ENCODE assay signal across 24 mouse cellular contexts in the genomic region with DNA sequence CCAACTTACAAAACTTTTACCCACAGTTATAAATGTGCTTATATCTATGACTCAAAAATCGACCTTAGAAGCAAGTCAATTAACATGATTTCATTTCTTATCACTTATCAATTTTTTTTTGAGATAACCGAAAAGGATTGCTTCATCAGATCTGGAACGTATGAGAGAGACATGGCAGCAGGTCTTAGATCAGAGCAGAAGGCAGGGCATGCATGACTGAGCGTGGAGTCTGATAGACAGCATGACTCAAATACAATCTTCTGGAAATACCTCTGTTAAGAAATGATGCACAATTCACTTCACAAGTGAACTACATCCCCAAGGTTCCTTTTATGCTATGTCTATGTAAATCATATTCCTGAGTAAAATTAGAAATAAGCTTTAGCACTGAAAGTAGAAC.
DNase-seq lines count a peak whose midpoint lies in the region; ATAC-seq and TF ChIP-seq lines count a peak whose summit lies in the region.
"Had no signal": no experiment of that assay in that cellular context is flagged by ENCODE, and none has a peak within 500 bp of the region (broad histone marks: within the 10 kb centered on the region; RNA-seq: fewer than 3 reads in every experiment).

No protein-coding gene starts in this region.

- no peak for TF ChIP-seq CTCF in midbrain, postnatal 0 days (IDR thresholded peaks at IDR 0.05)

- no peak for ATAC-seq in midbrain, postnatal 0 days (ENCODE audit: low FRiP score)
- ATAC-seq in midbrain, embryonic 14.5 days (ENCODE audit: low FRiP score, low TSS enrichment), result no peak
- ATAC-seq: activated CD4-positive, CD25-positive, alpha-beta regulatory T cell, adult 4 months; forebrain, embryonic 14.5 days; forebrain, embryonic 16.5 days; Patski had no signal

- H3K9me3 ChIP-seq in midbrain, postnatal 0 days (ENCODE audit: low read length), result no peaks in the 10 kb centered on the region
- H3K9me3 ChIP-seq in midbrain, embryonic 14.5 days (ENCODE audit: control insufficient read depth, low read length), result no peaks in the 10 kb centered on the region
- H3K9me3 ChIP-seq: embryonic facial prominence, embryonic 13.5 days; embryonic facial prominence, embryonic 15.5 days; forebrain, embryonic 10.5 days; forebrain, embryonic 12.5 days; G1E had no signal

- WGBS in midbrain, postnatal 0 days, result 75% methylated on average over 4 of the region's 4 CpGs
- WGBS in midbrain, embryonic 14.5 days, result 80% methylated on average over 4 of the region's 4 CpGs

- no peaks in the 10 kb centered on the region for H3K36me3 ChIP-seq in midbrain, postnatal 0 days (ENCODE audit: insufficient read depth, low read length)
- no peaks in the 10 kb centered on the region for H3K36me3 ChIP-seq in midbrain, embryonic 14.5 days (ENCODE audit: control insufficient read depth, insufficient read depth, low read length)
- H3K36me3 ChIP-seq: embryonic facial prominence, embryonic 13.5 days; embryonic facial prominence, embryonic 15.5 days; forebrain, embryonic 10.5 days; forebrain, embryonic 12.5 days; G1E had no signal

- H3K4me3 ChIP-seq in midbrain, postnatal 0 days (ENCODE audit: low read depth, low read length), result no peak overlapping the region
- no peak overlapping the region for H3K4me3 ChIP-seq in midbrain, embryonic 14.5 days (replicated peaks; ENCODE audit: low read depth, low read length)
- H3K4me3 ChIP-seq: embryonic facial prominence, embryonic 13.5 days; embryonic facial prominence, embryonic 15.5 days; erythroblast, embryonic 14.5 days; forebrain, embryonic 10.5 days; forebrain, embryonic 12.5 days had no signal

- H3K9ac ChIP-seq in midbrain, postnatal 0 days (replicated peaks; ENCODE audit: low read length, poor library complexity, severe bottlenecking), result no peak overlapping the region
- no peak overlapping the region for H3K9ac ChIP-seq in midbrain, embryonic 14.5 days (replicated peaks; ENCODE audit: low read length)
- H3K9ac ChIP-seq: embryonic facial prominence, embryonic 13.5 days; embryonic facial prominence, embryonic 15.5 days; forebrain, embryonic 12.5 days had no signal

- H3K4me2 ChIP-seq in midbrain, postnatal 0 days (ENCODE audit: low read depth, low read length, poor library complexity, severe bottlenecking), result no peak overlapping the region
- H3K4me2 ChIP-seq in midbrain, embryonic 14.5 days (ENCODE audit: low read length), result no peak overlapping the region
- H3K4me2 ChIP-seq: embryonic facial prominence, embryonic 13.5 days; embryonic facial prominence, embryonic 15.5 days; forebrain, embryonic 12.5 days had no signal

- H3K27me3 ChIP-seq in midbrain, postnatal 0 days (ENCODE audit: insufficient read depth, low read length), result no peaks in the 10 kb centered on the region
- no peaks in the 10 kb centered on the region for H3K27me3 ChIP-seq in midbrain, embryonic 14.5 days (ENCODE audit: control insufficient read depth, insufficient read depth, low read length)
- H3K27me3 ChIP-seq: embryonic facial prominence, embryonic 13.5 days; embryonic facial prominence, embryonic 15.5 days; forebrain, embryonic 12.5 days; Patski had no signal

- peak; percentile 31 to 52 for DNase-seq in cerebellum, postnatal 14 days
- DNase-seq in cerebellum, adult 8-10 months, result no peak
- DNase-seq in midbrain, postnatal 0 days (ENCODE audit: low spot score), result peak; percentile 7
- no peak for DNase-seq in midbrain, embryonic 14.5 days
- peak; percentile 9 for DNase-seq in brain, adult 2 months (ENCODE audit: low read depth, low spot score)
- no peak for DNase-seq in kidney, adult 8-10 months
- DNase-seq: adrenal gland, adult 8-10 months; adrenal gland, postnatal 14 days; adrenal gland, postnatal 36 days; cerebellum, adult 11 months; cerebellum, adult 18-20 months; cerebellum, adult 9-10 months; cerebellum, postnatal 25 days; embryo, embryonic 11 days had no signal

- no peaks in the 10 kb centered on the region for H3K4me1 ChIP-seq in midbrain, postnatal 0 days (ENCODE audit: insufficient read depth, low read length)
- H3K4me1 ChIP-seq in midbrain, embryonic 14.5 days (ENCODE audit: control insufficient read depth, insufficient read depth, low read length), result no peaks in the 10 kb centered on the region
- H3K4me1 ChIP-seq: embryonic facial prominence, embryonic 13.5 days; embryonic facial prominence, embryonic 15.5 days; forebrain, embryonic 10.5 days; forebrain, embryonic 12.5 days had no signal

- no peak overlapping the region for H3K27ac ChIP-seq in midbrain, postnatal 0 days (ENCODE audit: low read depth, low read length)
- no peak overlapping the region for H3K27ac ChIP-seq in midbrain, embryonic 14.5 days (replicated peaks; ENCODE audit: low read depth, low read length)
- H3K27ac ChIP-seq: embryonic facial prominence, embryonic 13.5 days; embryonic facial prominence, embryonic 15.5 days; forebrain, embryonic 10.5 days; forebrain, embryonic 12.5 days had no signal

Comparison
In these comparisons a context has a peak if more than half of its experiments do, and no peak if none do; other contexts are left out.
1. DNase-seq: peak in cerebellum, postnatal 14 days (2 of 2), midbrain, postnatal 0 days (single experiment) and brain, adult 2 months (single experiment); none in cerebellum, adult 8-10 months (single experiment), midbrain, embryonic 14.5 days (single experiment) and kidney, adult 8-10 months (0 of 2).